Mouse (Mus musculus): ENCODE data around the gene S100a7a. TPM values are rescaled to one million over a fixed set of nuclear protein-coding genes. Genes with fewer than 3 reads are reported as not detected.

Gene S100a7a
- polyA plus RNA-seq, 1 experiment from 2014 or later = not detected

DNA sequence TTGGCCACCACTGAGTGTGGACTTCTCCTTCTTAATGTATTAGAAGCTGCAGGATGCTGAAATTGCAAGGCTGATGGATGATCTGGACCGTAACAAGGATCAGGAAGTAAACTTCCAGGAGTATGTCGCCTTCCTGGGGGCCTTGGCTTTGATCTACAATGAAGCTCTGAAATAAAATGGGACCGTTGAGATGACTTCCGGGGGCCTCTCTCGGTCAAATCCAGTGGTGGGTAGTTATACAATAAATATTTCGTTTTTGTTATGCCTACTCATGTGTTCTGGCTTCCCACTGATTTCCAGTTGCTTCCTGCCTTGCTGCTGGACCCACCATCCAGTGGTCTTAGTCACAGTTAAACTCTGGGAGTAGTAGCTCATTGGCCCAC, 39.7 kb upstream of the S100a7a start:
- no peak overlapping the region for H3K4me3 ChIP-seq
- ATAC-seq (ENCODE audit: low FRiP score, low read depth) = no peak
- no peak overlapping the region for H3K9ac ChIP-seq
- no peak overlapping the region for H3K4me2 ChIP-seq
- H3K36me3 ChIP-seq = no peaks in the 10 kb centered on the region
- 0 out of 2 replicates have a peak, but pooled peaks cover 4% of the 10 kb centered on the region for H3K27me3 ChIP-seq
- peaks cover 9% of the 10 kb centered on the region for H3K4me1 ChIP-seq (replicated peaks)
- H3K9me3 ChIP-seq = no peaks in the 10 kb centered on the region
- H3K27ac ChIP-seq (replicated peaks) = no peak overlapping the region
- 88% methylated on average over 6 of the region's 6 CpGs for WGBS

DNA sequence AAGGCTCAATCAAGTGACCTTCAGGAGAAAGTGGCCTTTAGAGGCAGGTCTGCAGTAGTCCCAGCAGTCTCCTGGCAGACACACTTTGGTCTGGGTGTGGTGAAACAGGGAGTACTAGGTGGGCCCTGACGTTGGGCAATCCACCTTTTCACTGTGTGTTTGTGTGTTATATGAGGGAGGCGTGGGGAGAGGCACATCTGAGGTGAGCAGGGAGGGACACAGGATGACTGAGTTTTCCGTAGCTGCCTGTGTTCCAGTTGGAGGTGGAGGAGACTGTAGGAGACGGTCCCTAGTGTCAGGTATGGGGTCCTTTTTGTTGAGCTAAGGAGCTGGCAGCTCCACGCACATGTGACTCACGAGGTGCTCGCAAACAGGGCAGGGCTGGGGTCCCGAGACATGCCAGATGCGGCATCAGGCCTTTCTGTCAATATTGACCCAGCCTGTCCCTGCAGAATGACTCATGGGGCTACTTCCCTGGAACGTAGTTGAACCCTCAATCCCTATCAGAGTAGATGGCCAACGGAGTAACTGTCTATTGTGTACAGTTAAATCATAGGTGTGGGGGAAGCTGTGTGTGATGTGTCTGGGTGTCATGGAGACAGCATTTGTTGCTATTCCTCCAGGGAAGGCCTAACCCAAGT, 39.1 kb upstream of the S100a7a start:
- Histone ChIP-seq H3K27me3 (0 out of 2 replicates have a peak, but pooled peaks cover 4% of the 10 kb centered on the region), H3K9ac (no peak overlapping the region)
- 83% methylated on average over 11 of the region's 11 CpGs for whole genome bisulfite sequencing

DNA sequence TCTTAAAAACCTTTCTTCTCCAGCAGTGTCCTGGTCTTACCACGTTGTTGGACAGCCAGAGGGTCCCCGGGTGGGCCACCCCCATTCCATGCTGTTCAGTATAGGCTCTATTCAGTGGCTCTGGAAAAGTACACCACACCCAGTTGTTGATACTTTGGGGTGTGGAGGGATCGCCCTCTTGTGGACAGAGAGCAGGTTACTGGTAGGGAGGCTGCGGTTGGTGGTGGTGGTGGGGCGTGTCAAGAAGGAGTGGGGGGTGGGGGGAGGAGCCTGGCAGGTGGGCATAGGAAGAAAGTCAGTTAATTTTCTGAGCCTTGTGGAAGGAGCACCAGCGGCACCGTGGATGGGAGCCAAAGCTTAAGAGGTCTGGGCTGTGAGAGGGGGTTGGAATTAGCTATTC, 38.4 kb upstream of the S100a7a start:
- 14% methylated on average over 7 of the region's 7 CpGs for WGBS
- H3K4me2 ChIP-seq = no peak overlapping the region
- peaks cover 9% of the 10 kb centered on the region for H3K4me1 ChIP-seq (replicated peaks)
- ATAC-seq (ENCODE audit: low FRiP score, low read depth) = no peak
- no peaks in the 10 kb centered on the region for H3K9me3 ChIP-seq
- no peak overlapping the region for H3K27ac ChIP-seq (replicated peaks)
- no peaks in the 10 kb centered on the region for H3K36me3 ChIP-seq
- 0 out of 2 replicates have a peak, but pooled peaks cover 4% of the 10 kb centered on the region for H3K27me3 ChIP-seq
- no peak overlapping the region for H3K4me3 ChIP-seq
- no peak overlapping the region for H3K9ac ChIP-seq

More for the DNA sequence above, 39.1 kb upstream of the S100a7a start:
- Histone ChIP-seq H3K4me1 (replicated peaks) (peaks cover 9% of the 10 kb centered on the region), H3K27ac (replicated peaks) (no peak overlapping the region), H3K4me2 (no peak overlapping the region), H3K4me3 (no peak overlapping the region), H3K36me3 (no peaks in the 10 kb centered on the region), H3K9me3 (no peaks in the 10 kb centered on the region)
- no peak for ATAC-seq (ENCODE audit: low FRiP score, low read depth)

DNA sequence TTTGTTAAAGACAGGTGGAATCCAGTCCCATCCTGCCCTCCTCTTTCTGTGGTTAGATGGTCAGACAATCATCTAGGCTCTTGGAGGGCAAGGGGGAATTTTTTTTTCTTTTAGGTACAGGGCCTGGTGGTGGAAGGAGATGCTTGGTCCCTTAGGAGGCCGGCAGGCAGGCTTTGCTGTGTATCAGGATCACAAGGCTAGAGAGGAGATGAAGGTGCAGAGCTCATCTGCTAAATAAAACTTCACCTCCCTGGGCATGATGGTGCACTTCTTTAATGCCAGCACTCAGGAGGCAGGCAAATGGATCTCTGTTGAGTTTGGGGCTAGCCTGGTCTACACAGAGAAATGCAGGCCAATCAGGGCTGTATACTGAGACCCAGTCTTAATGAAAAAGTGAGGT, 37.9 kb upstream of the S100a7a start:
- Histone ChIP-seq H3K36me3 (no peaks in the 10 kb centered on the region), H3K9me3 (no peaks in the 10 kb centered on the region), H3K4me2 (no peak overlapping the region), H3K4me3 (no peak overlapping the region), H3K4me1 (replicated peaks) (peaks cover 9% of the 10 kb centered on the region), H3K27ac (replicated peaks) (no peak overlapping the region), H3K27me3 (0 out of 2 replicates have a peak, but pooled peaks cover 4% of the 10 kb centered on the region), H3K9ac (no peak overlapping the region)
- 62% methylated on average over 1 of the region's 1 CpGs for WGBS
- no peak for ATAC-seq (ENCODE audit: low FRiP score, low read depth)

DNA sequence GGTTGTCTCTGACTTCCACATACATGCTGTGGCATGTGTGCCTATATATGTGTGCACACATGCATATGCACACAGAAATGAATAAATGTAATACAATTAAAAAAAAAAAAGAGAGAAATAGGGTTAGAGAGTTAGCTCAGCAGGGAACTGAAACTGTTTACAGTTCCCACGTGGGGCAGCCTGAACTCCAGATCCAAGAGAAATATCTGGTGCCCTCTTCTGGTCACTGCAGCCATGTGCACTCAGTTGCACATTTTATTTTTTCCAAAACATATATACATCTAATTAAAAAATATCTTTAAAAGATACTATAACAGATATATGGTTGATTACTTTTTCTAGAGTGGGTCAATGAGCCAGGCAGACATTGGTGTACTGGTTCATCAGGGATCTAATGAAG, 36.2 kb upstream of the S100a7a start:
- no peak for ATAC-seq (ENCODE audit: low FRiP score, low read depth)
- Histone ChIP-seq H3K4me3 (no peak overlapping the region), H3K4me2 (no peak overlapping the region), H3K27me3 (0 out of 2 replicates have a peak, but pooled peaks cover 4% of the 10 kb centered on the region), H3K36me3 (no peaks in the 10 kb centered on the region), H3K9ac (no peak overlapping the region), H3K27ac (replicated peaks) (no peak overlapping the region), H3K9me3 (no peaks in the 10 kb centered on the region), H3K4me1 (replicated peaks) (peaks cover 8% of the 10 kb centered on the region)
- WGBS = 15% methylated on average over 1 of the region's 1 CpGs

DNA sequence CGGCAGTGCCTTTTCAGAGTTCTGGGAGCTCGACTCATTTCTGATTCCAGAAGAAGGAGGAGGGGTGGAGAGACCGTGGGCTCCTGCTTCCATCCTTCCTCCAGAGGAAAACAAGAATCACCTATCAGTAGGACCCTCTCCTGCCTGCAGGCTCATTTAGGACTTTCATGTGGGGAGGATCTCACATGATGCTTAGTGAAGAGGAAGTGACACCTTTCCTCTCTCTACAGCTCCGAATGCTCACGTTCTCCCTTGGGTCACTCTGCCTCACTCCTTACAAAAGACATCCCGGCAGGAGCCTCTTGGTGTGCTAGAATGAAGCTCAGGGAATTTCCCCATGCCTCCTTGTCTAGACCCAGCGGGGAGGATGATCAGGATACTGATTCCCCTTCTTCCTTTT, 32.3 kb upstream of the S100a7a start:
- Histone ChIP-seq H3K27ac (replicated peaks) (no peak overlapping the region), H3K4me2 (no peak overlapping the region), H3K9me3 (no peaks in the 10 kb centered on the region), H3K36me3 (no peaks in the 10 kb centered on the region), H3K4me3 (no peak overlapping the region), H3K4me1 (replicated peaks) (peaks cover 12% of the 10 kb centered on the region), H3K9ac (no peak overlapping the region), H3K27me3 (no peaks in the 10 kb centered on the region)
- no peak for ATAC-seq (ENCODE audit: low FRiP score, low read depth)
- WGBS = 58% methylated on average over 7 of the region's 7 CpGs

DNA sequence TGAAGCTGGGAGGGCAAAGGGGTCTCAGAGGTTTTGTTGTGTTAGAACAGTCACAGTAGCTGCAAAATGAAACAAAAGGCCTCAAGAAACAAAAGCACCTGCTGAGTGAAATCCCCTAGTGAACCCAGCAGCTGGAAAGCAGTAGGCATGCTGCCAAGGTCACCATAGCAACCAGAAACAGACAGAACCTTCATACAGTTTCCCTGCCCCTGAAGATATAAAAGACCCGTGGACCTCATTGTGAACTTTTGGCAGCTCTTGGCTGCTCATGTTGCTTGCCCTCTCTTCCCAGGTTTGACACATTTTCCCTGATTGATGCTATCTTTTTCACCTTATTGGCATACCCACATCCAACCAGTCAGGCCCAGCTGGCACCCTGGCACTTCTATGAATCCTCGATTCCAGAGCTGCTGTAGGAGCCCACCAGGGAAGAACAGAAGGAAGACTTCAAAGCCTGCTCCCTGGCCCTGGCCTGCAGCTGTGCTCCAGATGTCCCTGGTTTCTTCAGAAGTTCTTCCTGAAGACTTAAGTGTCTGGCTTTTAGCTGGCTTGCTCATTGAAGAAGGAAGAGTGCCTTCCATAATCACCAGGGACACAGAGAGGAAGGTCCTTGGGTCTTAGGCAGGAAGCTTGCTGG, 30.3 kb upstream of the S100a7a start:
- H3K27me3 ChIP-seq = no peaks in the 10 kb centered on the region

DNA sequence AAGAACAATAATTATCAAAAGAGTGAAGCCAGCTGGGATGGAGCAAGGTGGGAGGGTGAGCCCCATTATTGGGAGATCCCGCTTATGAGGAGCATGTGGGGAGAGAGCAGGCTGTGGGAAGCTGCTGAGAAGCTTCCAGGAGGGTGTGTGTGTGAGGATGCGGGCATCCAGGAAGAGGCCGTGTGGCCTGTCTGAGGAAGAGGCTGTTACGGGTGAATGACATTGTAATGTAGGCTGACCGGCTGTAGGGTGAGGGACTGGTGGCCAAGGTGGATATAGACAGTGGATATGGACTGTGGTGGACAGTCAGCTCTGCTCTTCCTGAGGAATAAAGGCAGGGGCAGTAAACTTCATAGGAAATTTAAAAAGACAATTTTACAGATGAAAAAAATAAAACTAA, 28.3 kb upstream of the S100a7a start:
- Histone ChIP-seq H3K36me3 (no peaks in the 10 kb centered on the region), H3K4me1 (replicated peaks) (peaks cover 12% of the 10 kb centered on the region), H3K27me3 (no peaks in the 10 kb centered on the region), H3K9me3 (no peaks in the 10 kb centered on the region), H3K4me2 (no peak overlapping the region), H3K9ac (no peak overlapping the region), H3K4me3 (no peak overlapping the region), H3K27ac (replicated peaks) (no peak overlapping the region)
- WGBS = 69% methylated on average over 5 of the region's 5 CpGs
- ATAC-seq (ENCODE audit: low FRiP score, low read depth) = no peak

More for the DNA sequence above, 30.3 kb upstream of the S100a7a start:
- WGBS = 0% methylated on average over 2 of the region's 2 CpGs
- H3K4me2 ChIP-seq = no peak overlapping the region
- H3K4me3 ChIP-seq = no peak overlapping the region
- H3K9me3 ChIP-seq = no peaks in the 10 kb centered on the region
- H3K36me3 ChIP-seq = no peaks in the 10 kb centered on the region
- ATAC-seq (ENCODE audit: low FRiP score, low read depth) = 0 out of 2 replicates have a peak, but pooled peaks have one; percentile 40
- peak overlapping the region; percentile 34 for H3K27ac ChIP-seq (replicated peaks)
- H3K9ac ChIP-seq = no peak overlapping the region
- H3K4me1 ChIP-seq (replicated peaks) = peaks cover 12% of the 10 kb centered on the region

DNA sequence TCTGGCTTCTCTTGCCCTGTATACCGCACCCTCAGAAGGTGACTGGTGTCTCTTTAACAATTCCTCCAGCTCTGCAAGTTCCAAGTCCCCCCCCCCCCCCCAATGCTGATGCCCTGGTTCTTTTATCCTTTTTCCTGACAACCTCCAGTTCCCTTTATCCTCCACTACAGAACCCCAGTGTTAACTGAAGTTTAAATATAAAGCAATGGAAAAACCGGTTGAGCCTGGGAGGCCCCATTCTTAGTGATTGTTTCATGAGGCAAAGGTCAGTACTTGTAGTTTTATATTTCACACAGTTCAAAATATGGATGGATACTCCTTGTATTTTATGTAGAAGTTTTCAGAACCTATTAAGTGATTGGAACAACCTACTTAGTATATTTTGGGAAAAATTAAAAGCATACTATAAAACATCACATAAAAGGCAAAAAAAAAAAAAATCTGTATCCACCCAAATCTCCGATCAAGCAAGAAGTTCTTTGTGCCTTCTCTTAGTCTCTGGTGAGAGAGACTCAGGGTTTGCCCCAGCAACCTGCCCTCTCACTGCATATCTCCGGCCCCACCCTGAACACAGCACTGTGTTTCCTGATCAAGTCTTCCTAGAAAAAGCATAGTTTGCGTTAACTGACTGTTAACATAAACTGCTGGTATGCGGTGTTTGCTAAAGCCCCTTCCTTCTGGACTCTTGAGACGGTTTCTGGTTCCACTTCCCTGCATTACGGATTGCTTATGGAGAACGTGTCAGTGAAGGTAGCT, 27.4 kb upstream of the S100a7a start:
- no peaks in the 10 kb centered on the region for H3K36me3 ChIP-seq
- no peak overlapping the region for H3K4me3 ChIP-seq
- no peaks in the 10 kb centered on the region for H3K9me3 ChIP-seq
- WGBS = 77% methylated on average over 9 of the region's 9 CpGs
- H3K9ac ChIP-seq = no peak overlapping the region
- H3K4me2 ChIP-seq = no peak overlapping the region
- no peak overlapping the region for H3K27ac ChIP-seq (replicated peaks)
- ATAC-seq (ENCODE audit: low FRiP score, low read depth) = no peak
- H3K27me3 ChIP-seq = no peaks in the 10 kb centered on the region
- H3K4me1 ChIP-seq (replicated peaks) = peaks cover 12% of the 10 kb centered on the region

DNA sequence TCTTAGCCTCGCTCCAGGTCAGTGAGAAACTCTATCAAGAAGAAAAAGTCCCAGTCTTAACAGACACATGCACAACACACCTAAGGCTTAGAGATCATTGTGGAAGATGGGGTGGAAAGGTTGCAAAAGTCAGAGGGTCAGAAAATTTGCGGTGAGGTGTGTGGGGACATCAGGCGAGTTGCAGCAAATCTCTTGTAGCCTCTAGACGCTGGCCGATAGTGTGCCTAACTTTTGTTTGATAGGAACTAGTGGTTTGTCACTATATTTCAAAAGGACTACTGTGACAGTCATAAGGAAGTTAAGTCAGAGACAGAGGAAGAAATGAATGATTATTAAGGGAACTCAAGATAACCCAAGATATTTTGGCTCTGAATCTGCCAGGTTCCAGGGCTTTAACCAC, 26.5 kb upstream of the S100a7a start:
- no peak for ATAC-seq (ENCODE audit: low FRiP score, low read depth)
- Histone ChIP-seq H3K4me1 (replicated peaks) (peaks cover 12% of the 10 kb centered on the region), H3K27me3 (no peaks in the 10 kb centered on the region), H3K4me2 (no peak overlapping the region), H3K27ac (replicated peaks) (no peak overlapping the region), H3K36me3 (no peaks in the 10 kb centered on the region), H3K4me3 (no peak overlapping the region), H3K9ac (no peak overlapping the region), H3K9me3 (no peaks in the 10 kb centered on the region)
- 97% methylated on average over 5 of the region's 5 CpGs for WGBS

DNA sequence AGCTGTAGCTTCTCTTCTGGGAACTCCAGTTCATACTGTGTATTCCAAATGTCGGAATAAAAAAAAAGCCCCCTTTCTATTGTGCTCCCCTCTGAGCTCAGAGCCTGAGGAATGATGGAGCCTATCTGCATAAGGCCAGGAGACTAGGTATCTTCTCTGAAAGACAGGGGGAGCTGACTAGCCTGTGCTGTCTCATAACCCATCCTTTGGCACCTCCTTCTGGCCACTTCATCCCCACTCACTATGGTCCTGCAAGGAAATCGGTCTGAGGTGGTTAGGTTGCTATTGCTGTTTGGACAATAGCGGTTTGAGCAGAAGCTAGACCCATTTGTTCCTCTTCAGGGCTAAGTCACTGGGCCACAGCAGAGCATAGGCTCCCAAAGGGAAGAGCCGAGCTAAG, 26.0 kb upstream of the S100a7a start:
- Histone ChIP-seq H3K4me3 (no peak overlapping the region), H3K4me2 (no peak overlapping the region), H3K27me3 (no peaks in the 10 kb centered on the region), H3K9me3 (no peaks in the 10 kb centered on the region), H3K27ac (replicated peaks) (no peak overlapping the region), H3K4me1 (replicated peaks) (peaks cover 12% of the 10 kb centered on the region), H3K9ac (no peak overlapping the region), H3K36me3 (no peaks in the 10 kb centered on the region)
- WGBS = 69% methylated on average over 4 of the region's 4 CpGs
- ATAC-seq (ENCODE audit: low FRiP score, low read depth) = no peak

DNA sequence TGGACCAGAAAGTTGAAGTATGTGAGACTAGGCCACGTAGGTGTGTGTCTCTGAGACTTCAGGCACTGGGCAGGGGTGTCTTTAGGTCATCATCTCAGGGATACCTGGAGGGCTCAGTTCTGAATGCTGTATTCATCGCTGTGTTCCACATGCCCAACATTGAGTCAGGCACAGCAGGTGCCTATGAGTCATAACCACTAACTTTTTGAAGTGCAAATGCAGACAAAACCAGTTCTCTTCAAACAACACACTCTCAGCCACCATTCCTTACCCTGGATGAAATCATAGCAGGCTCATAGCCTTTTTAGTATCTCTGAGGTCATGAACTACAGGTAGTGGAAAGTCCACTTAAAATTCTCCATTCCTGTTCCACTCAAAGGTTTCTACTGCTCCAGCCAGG, 24.5 kb upstream of the S100a7a start:
- Histone ChIP-seq H3K36me3 (no peaks in the 10 kb centered on the region), H3K4me1 (replicated peaks) (no peaks in the 10 kb centered on the region), H3K9ac (no peak overlapping the region), H3K4me3 (no peak overlapping the region), H3K27me3 (no peaks in the 10 kb centered on the region), H3K27ac (replicated peaks) (no peak overlapping the region), H3K4me2 (no peak overlapping the region), H3K9me3 (no peaks in the 10 kb centered on the region)
- no peak for ATAC-seq (ENCODE audit: low FRiP score, low read depth)
- 87% methylated on average over 2 of the region's 2 CpGs for WGBS
